Mouse (Mus musculus) ovary, adult 10 weeks (tissue): ENCODE measurements around the gene C1qc. TPM values are rescaled to one million over a fixed set of nuclear protein-coding genes. Genes with fewer than 3 reads are reported as not detected.

Source experiments
- polyA plus RNA-seq: library from polyadenylated mRNA; stranded (reverse); fragments of 350-450 nt; fragmentation: Illumina TruSeq; extraction: RNeasy Lipid Tissue Mini Kit (QIAGEN cat#74804); gene quantifications from one replicate; pipeline ENCODE4 v1.2.3, GENCODE M21; 2014

The C1qc gene
- 4.4 TPM for polyA plus RNA-seq

DNA sequence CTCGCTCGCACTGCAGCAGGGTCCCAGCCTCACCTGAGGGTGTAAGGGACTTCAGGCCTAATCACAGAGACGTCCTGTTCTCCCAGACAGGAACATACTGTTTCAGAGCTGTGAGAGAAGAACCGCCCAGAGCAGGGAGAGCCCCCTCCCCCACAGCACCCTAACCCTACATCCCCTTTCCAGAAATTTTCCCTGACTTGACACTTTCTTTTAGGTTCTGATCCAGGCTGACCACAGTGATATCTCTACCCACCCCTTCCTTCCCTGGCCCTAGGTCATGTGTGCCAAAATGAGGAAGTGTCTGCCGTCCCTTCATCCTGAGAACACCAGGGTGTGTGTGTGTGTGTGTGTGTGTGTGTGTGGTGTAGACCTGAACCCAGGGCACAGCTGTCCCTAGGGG is at the start of gene C1qc:
TSS of gene C1qc (minus strand) at position 255 of the 400 bp plus-strand sequence.

DNA sequence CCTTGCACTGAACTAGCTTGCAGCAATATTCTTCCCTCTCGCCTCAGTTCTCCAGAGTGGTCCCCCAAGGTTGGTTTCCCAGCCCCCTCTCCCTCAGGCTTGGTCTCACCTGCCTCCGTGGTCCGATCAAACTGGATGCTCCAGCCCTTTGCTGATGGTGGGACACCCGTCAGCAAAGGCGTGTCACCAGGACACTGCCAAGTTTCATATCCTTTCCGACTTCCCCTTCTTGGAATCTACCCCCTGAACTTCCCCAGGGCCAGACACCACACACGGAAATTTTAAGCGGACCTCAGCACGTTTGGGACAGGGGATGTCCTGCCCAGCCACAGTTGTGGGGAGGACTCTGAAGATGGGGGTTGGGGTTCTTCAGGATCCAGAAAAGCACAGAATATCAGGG is 5.8 kb upstream of the C1qc start, which contains the start of gene C1qa:
TSS of gene C1qa (minus strand) at position 167 of the 400 bp plus-strand sequence.

DNA sequence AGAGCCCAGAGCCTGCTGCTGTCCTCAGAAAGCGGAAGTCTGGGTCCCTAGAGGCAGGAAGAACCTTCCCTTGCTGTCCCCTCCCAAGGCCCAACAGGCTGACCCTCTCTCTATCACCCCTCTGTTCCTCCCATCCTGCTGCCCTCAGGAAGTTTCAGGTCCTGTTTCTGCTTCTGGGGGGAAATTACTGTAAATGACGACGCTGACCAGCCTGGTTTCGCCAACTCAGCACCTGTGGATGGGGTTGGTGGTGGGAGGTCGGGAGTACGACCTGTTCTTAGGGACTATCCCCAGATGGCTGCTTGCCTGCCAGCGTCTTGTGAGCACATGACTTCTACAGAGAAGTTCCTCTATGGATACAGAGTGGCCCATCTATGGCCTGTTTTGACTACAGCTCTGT is 6.8 kb downstream of the C1qc start, which contains the start of gene C1qb:
TSS of gene C1qb (minus strand) at position 87 of the 400 bp plus-strand sequence.

Other genes with a start within 250 kb of the C1qc start
- gene Ephb2, start 57.1 kb downstream of the C1qc start, polyA plus RNA-seq, result 0.57 TPM
- 0.91 TPM for gene C1qb, start 6.9 kb downstream of the C1qc start, polyA plus RNA-seq
- 7.5 TPM for gene C1qa, start 5.7 kb upstream of the C1qc start, polyA plus RNA-seq
- not detected for gene Epha8, start 63.8 kb upstream of the C1qc start, polyA plus RNA-seq
- 1.0 TPM for gene Zbtb40, start 155.7 kb upstream of the C1qc start, polyA plus RNA-seq